Mouse (Mus musculus) gastrocnemius, postnatal 25 days (tissue): ENCODE measurements around the gene C130074G19Rik. TPM values are rescaled to one million over a fixed set of nuclear protein-coding genes. Genes with fewer than 3 reads are reported as not detected.
A peak's percentile ranks its signal among the peaks of the same experiment; 100 is the strongest.

ENCODE experiments used
- DNase-seq: peaks from one replicate; pipeline ENCODE4 v3.0.0; 2022
- long read RNA-seq, 2 experiments: library from polyadenylated mRNA; stranded (forward); transcript quantifications; one replicate each; pipeline ENCODE4 v2.0.0; 2021
- total RNA-seq, 2 experiments: library from RNA; stranded (reverse); gene quantifications; 1 replicate in 1 of 2; 2 replicates in 1 of 2; pipeline ENCODE4 v1.2.3; 2021

The C130074G19Rik gene
- total RNA-seq: 10 to 100 TPM; 10.9 to 18.7 TPM
- long read RNA-seq, experiment 1, partial matches to known transcripts: 0 of 5 reads
- long read RNA-seq, experiment 1, other reads (novel, unspliced or antisense): 5 of 5 reads
- long read RNA-seq, experiment 2, partial matches to known transcripts: 0 of 3 reads
- long read RNA-seq, experiment 2, other reads (novel, unspliced or antisense): 2 of 3 reads

GRCm38 (mm10) chr1:184882281-184883268, at the start of gene C130074G19Rik:
Gene C130074G19Rik, minus strand, starts transcription at chr1:184883218.
- DNase-seq: peak; percentile 61

GRCm38 (mm10) chr1:184931097-184931496, 48.1 kb upstream of the C130074G19Rik start:
- DNase-seq: no peak

GRCm38 (mm10) chr1:184928382-184928781, 45.4 kb upstream of the C130074G19Rik start:
- DNase-seq: no peak

- DNase-seq: no peak
Observed at GRCm38 (mm10) chr1:184927911-184928310, 44.9 kb upstream of the C130074G19Rik start.

- peak; percentile 62 for DNase-seq
Observed at GRCm38 (mm10) chr1:184922824-184923223, 39.8 kb upstream of the C130074G19Rik start.

GRCm38 (mm10) chr1:184920057-184920456, 37.0 kb upstream of the C130074G19Rik start:
- DNase-seq: no peak

GRCm38 (mm10) chr1:184918227-184918888, 35.3 kb upstream of the C130074G19Rik start:
- DNase-seq: no peak

- no peak for DNase-seq
Observed at GRCm38 (mm10) chr1:184912336-184912735, 29.3 kb upstream of the C130074G19Rik start.

- DNase-seq: no peak
Observed at GRCm38 (mm10) chr1:184911861-184912260, 28.8 kb upstream of the C130074G19Rik start.

GRCm38 (mm10) chr1:184908558-184908957, 25.5 kb upstream of the C130074G19Rik start:
- no peak for DNase-seq

GRCm38 (mm10) chr1:184905904-184906745, 23.1 kb upstream of the C130074G19Rik start:
- DNase-seq: no peak

GRCm38 (mm10) chr1:184905371-184905770, 22.4 kb upstream of the C130074G19Rik start:
- no peak for DNase-seq

GRCm38 (mm10) chr1:184903697-184904096, 20.7 kb upstream of the C130074G19Rik start:
- no peak for DNase-seq

GRCm38 (mm10) chr1:184902886-184903285, 19.9 kb upstream of the C130074G19Rik start:
- DNase-seq: no peak

GRCm38 (mm10) chr1:184897350-184897749, 14.3 kb upstream of the C130074G19Rik start:
- no peak for DNase-seq

- no peak for DNase-seq
Observed at GRCm38 (mm10) chr1:184891998-184892397, 9.0 kb upstream of the C130074G19Rik start.

- no peak for DNase-seq
Observed at GRCm38 (mm10) chr1:184889454-184889853, 6.4 kb upstream of the C130074G19Rik start.

GRCm38 (mm10) chr1:184886160-184886559, 3.1 kb upstream of the C130074G19Rik start:
- no peak for DNase-seq

- DNase-seq: no peak
Observed at GRCm38 (mm10) chr1:184881861-184882260, 1.2 kb downstream of the C130074G19Rik start.

- DNase-seq: no peak
Observed at GRCm38 (mm10) chr1:184881211-184881610, 1.8 kb downstream of the C130074G19Rik start.

- DNase-seq: no peak
Observed at GRCm38 (mm10) chr1:184878860-184879259, 4.2 kb downstream of the C130074G19Rik start.

GRCm38 (mm10) chr1:184877306-184877705, 5.7 kb downstream of the C130074G19Rik start:
- no peak for DNase-seq
